Mouse (Mus musculus): ENCODE measurements around the gene Dhrs1.

GRCm38 (mm10) chr14:55787731-55788130 lies 42.2 kb upstream of the Dhrs1 start:
- TF ChIP-seq CTCF (IDR thresholded peaks at IDR 0.05; ENCODE audit: extremely low read depth, insufficient read depth, insufficient read length, insufficient replicate concordance) (no peak), POLR2A (IDR thresholded peaks at IDR 0.05; ENCODE audit: low read depth, low read length) (no peak)
